Mouse (Mus musculus) gastrocnemius, postnatal 36 days (tissue): ENCODE measurements around the gene Map1s. TPM values are rescaled to one million over a fixed set of nuclear protein-coding genes. Genes with fewer than 3 reads are reported as not detected.
A peak's percentile ranks its signal among the peaks of the same experiment; 100 is the strongest.

ENCODE experiments used
- DNase-seq, 2 experiments: peaks; one replicate each; pipeline ENCODE4 v3.0.0; 2022
- intact Hi-C: fragments of 180-260 bp; cut with DNase I; formaldehyde crosslinking; loops from one replicate; pipeline ENCODE4 v1.15.1; 2025
- long read RNA-seq, 2 experiments: library from polyadenylated mRNA; stranded (forward); transcript quantifications; one replicate each; pipeline ENCODE4 v2.0.0; 2021
- total RNA-seq, 2 experiments: library from RNA; stranded (reverse); gene quantifications; 2 replicates each; pipeline ENCODE4 v1.2.3; 2021

The Map1s gene
- total RNA-seq = 10 to 100 TPM in 1 of 2 experiments, 1 to 10 TPM in 1; 9.6 to 15.6 TPM
- long read RNA-seq, experiment 1, partial matches to known transcripts = 1 of 1 reads
- long read RNA-seq, experiment 1, other reads (novel, unspliced or antisense) = 0 of 1 reads
- long read RNA-seq, experiment 2, partial matches to known transcripts = 0 of 4 reads
- long read RNA-seq, experiment 2, other reads (novel, unspliced or antisense) = 1 of 4 reads

GRCm38 (mm10) chr8:70905831-70906736, at the start of gene Map1s:
Map1s (plus strand) TSS chr8:70905932.
- intact Hi-C loops = no loop called here
- DNase-seq = peak; percentile 48 to 52

- DNase-seq = no peak
- intact Hi-C loops = no loop called here
These were observed 49.7 kb upstream of the Map1s start for GRCm38 (mm10) chr8:70856028-70856427.

GRCm38 (mm10) chr8:70856541-70857197, 49.1 kb upstream of the Map1s start:
- DNase-seq = peak; percentile 71 to 76
- intact Hi-C loops = no loop called here

- DNase-seq = no peak
- intact Hi-C loops = no loop called here
These were observed 48.2 kb upstream of the Map1s start for GRCm38 (mm10) chr8:70857516-70857915.

- intact Hi-C loops = no loop called here
- DNase-seq = no peak
These were observed 42.7 kb upstream of the Map1s start, which contains the start of gene Kcnn1 for GRCm38 (mm10) chr8:70862824-70863641. Kcnn1 (minus strand) TSS chr8:70863258.

GRCm38 (mm10) chr8:70863956-70864711, 41.6 kb upstream of the Map1s start:
- intact Hi-C loops = no loop called here
- peak in 1 of 2 experiments; percentile 3 for DNase-seq

GRCm38 (mm10) chr8:70864712-70865221, 41.0 kb upstream of the Map1s start:
- DNase-seq = no peak

GRCm38 (mm10) chr8:70865350-70866000, 40.3 kb upstream of the Map1s start:
- intact Hi-C loops = no loop called here
- peak; percentile 98 for DNase-seq

More at GRCm38 (mm10) chr8:70864712-70865221, 41.0 kb upstream of the Map1s start:
- intact Hi-C loops = no loop called here

GRCm38 (mm10) chr8:70866001-70866520, 39.7 kb upstream of the Map1s start:
- intact Hi-C loops = no loop called here

GRCm38 (mm10) chr8:70866566-70866965, 39.2 kb upstream of the Map1s start:
- no peak for DNase-seq
- intact Hi-C loops = no loop called here

More at GRCm38 (mm10) chr8:70866001-70866520, 39.7 kb upstream of the Map1s start:
- DNase-seq = no peak

GRCm38 (mm10) chr8:70868559-70869198, 37.1 kb upstream of the Map1s start:
- DNase-seq = no peak
- intact Hi-C loops = loop anchor here (1.0 kb wide), 1 partner anchor 24 kb away; no protein-coding TSS in a partner anchor

GRCm38 (mm10) chr8:70869199-70869571, 36.5 kb upstream of the Map1s start:
- intact Hi-C loops = loop anchor here (1.0 kb wide), 1 partner anchor 25 kb away; no protein-coding TSS in a partner anchor
- no peak for DNase-seq

- peak; percentile 63 to 65 for DNase-seq
- intact Hi-C loops = loop anchor here (1.0 kb wide), 1 partner anchor 25 kb away; no protein-coding TSS in a partner anchor
These were observed 36.1 kb upstream of the Map1s start for GRCm38 (mm10) chr8:70869601-70870041.

- DNase-seq = no peak
- intact Hi-C loops = no loop called here
These were observed 34.4 kb upstream of the Map1s start for GRCm38 (mm10) chr8:70871195-70871807.

- intact Hi-C loops = no loop called here
- no peak for DNase-seq
These were observed 32.9 kb upstream of the Map1s start for GRCm38 (mm10) chr8:70872643-70873363.

GRCm38 (mm10) chr8:70873364-70873985, 32.3 kb upstream of the Map1s start, which contains the start of gene Ccdc124:
Ccdc124 (minus strand) TSS chr8:70873935.
- peak; percentile 93 to 94 for DNase-seq
- intact Hi-C loops = no loop called here
